Mouse (Mus musculus) embryonic facial prominence, embryonic 14.5 days (tissue): Measurements from ENCODE around the gene Xpo6. TPM values are rescaled to one million over a fixed set of nuclear protein-coding genes. Genes with fewer than 3 reads are reported as not detected.

Experiments used
- ATAC-seq: fragments of 200-750 bp; cut with Nextera tagmentation; 2 replicates; pipeline ENCODE4 v1.8.0; 2017; ENCODE audit warnings: low read depth, moderate number of reproducible peaks, moderate TSS enrichment
- DNase-seq: peaks from one replicate; pipeline ENCODE4 v3.0.0-alpha.2; 2015; ENCODE audit warnings: low spot score
- H3K27ac ChIP-seq: fragments of 300-500 bp; sonication (generic); replicated peaks from 2 replicates; pipeline ENCODE4 v1.5.1; 2014; ENCODE audit warnings: low read depth, mild to moderate bottlenecking, low read length, moderate library complexity
- H3K27me3 ChIP-seq: fragments of 300-500 bp; sonication (generic); replicated peaks from 2 replicates; pipeline ENCODE4 v1.6.1; 2014; ENCODE audit warnings: low read length; ENCODE audit not compliant: control insufficient read depth, insufficient read depth
- H3K36me3 ChIP-seq: fragments of 300-500 bp; sonication (generic); 2 replicates; pipeline ENCODE4 v1.6.1; 2014; ENCODE audit warnings: low read length, mixed read lengths; ENCODE audit not compliant: control insufficient read depth, insufficient read depth
- H3K4me1 ChIP-seq: fragments of 300-500 bp; sonication (generic); 2 replicates; pipeline ENCODE4 v1.6.1; 2014; ENCODE audit warnings: antibody characterized with exemption, low read length; ENCODE audit not compliant: control insufficient read depth, insufficient read depth
- H3K4me2 ChIP-seq: fragments of 300-500 bp; sonication (generic); 2 replicates; pipeline ENCODE4 v1.6.1; 2014; ENCODE audit warnings: low read depth, mild to moderate bottlenecking, low read length, moderate library complexity, mixed read lengths
- H3K4me3 ChIP-seq: fragments of 300-500 bp; sonication (generic); 2 replicates; pipeline ENCODE4 v1.5.1; 2014; ENCODE audit warnings: low read depth, mild to moderate bottlenecking, low read length
- H3K9ac ChIP-seq: fragments of 300-500 bp; sonication (generic); 2 replicates; pipeline ENCODE4 v1.6.1; 2014; ENCODE audit warnings: low read depth, mild to moderate bottlenecking, low read length, moderate library complexity, mixed read lengths
- H3K9me3 ChIP-seq: fragments of 300-500 bp; sonication (generic); 2 replicates; pipeline ENCODE4 v1.6.1; 2016; ENCODE audit warnings: low read length; ENCODE audit not compliant: control insufficient read depth
- WGBS: fragments of 180-500 bp; shearing (Covaris S2); extraction: QIAGEN DNeasy Blood & Tissue Kit; methylation state at CpG from one replicate; pipeline ENCODE4 v1.1.7; 2014; 5-methylcytosine and 5-hydroxymethylcytosine counted together
- polyA plus RNA-seq: library from polyadenylated mRNA; unstranded; fragments of >200 nt; fragmentation: Nextera tagmentation; extraction: Ambion mirVana; gene quantifications from 2 replicates; pipeline ENCODE4 v1.2.1, GENCODE M21; 2014

The Xpo6 gene
- polyA plus RNA-seq, 1 experiment from 2014 or later: 54.3 TPM

DNA sequence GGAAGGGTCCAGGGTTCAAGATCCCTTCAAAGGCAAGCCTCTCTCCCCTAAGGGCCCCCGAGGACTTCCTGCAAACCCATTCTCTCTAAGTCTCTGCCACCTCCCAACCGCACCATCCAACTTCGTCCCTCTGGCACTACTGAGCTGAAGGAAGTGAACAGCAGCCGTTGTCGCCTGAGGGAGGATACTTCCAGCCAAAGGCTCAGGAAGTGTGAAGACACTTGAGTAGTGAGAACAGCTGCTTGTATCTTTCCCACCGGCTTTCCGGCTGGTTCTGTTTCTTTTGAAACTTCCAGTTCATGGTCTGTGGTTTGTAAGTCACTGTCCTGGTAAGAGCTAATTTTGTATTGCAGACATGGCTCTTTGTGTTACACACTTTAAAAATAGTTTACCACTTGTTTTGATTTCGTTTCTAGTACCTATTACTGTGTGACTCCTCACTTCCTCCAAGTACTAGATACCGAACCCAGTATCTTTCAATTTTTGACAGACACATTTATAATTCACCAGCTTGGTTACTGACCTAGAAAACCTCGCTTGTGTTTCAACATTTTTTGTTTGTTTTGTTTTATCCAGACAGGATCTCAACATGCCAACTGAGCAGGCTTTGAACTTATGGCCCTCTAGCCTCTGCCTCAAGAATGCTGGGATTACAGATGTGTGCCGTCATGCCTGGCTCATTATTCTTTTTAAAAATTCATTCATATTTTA lies 35.9 kb upstream of the Xpo6 start:
- H3K27me3 ChIP-seq: no peaks in the 10 kb centered on the region
- H3K36me3 ChIP-seq: no peaks in the 10 kb centered on the region
- DNase-seq (peak; percentile 35), ATAC-seq (no peak)
- no peak overlapping the region for H3K4me2 ChIP-seq
- no peak overlapping the region for H3K9ac ChIP-seq
- WGBS: 56% methylated on average over 11 of the region's 11 CpGs
- no peaks in the 10 kb centered on the region for H3K4me1 ChIP-seq
- H3K4me3 ChIP-seq: no peak overlapping the region
- no peak overlapping the region for H3K27ac ChIP-seq
- no peaks in the 10 kb centered on the region for H3K9me3 ChIP-seq

DNA sequence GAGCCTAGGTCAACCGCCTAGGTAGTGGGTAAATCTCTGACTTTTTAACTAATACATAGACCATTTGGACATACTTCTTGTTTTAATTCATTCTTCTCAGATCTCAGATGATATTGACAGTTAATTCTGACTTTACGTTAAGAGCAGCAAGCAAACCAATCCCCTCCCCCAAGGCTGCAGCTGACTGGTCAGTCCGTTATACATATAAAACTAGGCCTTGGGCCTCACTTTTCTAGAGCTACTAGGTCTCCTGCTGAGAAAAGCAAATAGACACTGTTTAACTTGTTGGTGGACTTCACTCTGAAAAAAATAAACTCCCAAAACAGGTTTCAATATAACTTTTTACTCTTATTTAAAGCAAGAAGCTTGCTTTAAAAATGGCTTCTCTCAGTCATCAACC lies 34.3 kb upstream of the Xpo6 start:
- Histone ChIP-seq H3K4me3 (no peak overlapping the region), H3K4me2 (no peak overlapping the region), H3K27ac (no peak overlapping the region), H3K27me3 (no peaks in the 10 kb centered on the region), H3K9ac (no peak overlapping the region), H3K36me3 (no peaks in the 10 kb centered on the region), H3K4me1 (no peaks in the 10 kb centered on the region), H3K9me3 (no peaks in the 10 kb centered on the region)
- ATAC-seq (no peak), DNase-seq (no peak)
- 79% methylated on average over 3 of the region's 3 CpGs for WGBS

DNA sequence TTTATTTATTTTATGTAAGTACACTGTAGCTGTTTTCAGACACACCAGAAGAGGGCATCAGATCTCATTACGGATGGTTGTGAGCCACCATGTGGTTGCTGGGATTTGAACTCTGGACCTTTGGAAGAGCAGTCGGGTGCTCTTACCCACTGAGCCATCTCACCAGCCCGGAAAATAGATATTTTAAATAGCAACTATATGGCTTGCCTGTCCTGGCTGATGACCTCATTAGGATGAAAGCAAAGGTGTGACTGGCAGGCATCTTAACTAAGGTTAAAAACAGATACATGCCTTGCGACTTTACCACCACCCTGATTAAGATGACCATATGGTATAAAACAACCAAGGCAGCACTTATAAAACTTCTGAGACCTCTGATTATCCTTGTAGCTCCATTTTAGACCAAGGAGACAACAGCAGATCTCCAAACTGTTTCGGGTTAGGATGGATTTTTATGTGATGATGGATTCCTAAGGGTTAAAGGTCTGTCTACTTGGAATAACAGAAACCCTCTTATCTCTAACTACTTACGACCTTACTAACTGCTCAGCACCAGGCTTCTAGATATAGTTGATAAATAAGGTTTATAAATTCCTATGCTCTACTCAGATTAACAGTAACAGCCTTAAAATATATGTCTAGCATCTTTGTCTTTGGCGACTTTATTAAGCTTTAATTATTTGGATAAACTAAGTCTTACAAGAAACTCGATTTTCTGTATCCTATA lies 32.2 kb upstream of the Xpo6 start:
- H3K27me3 ChIP-seq: no peaks in the 10 kb centered on the region
- 77% methylated on average over 7 of the region's 8 CpGs for WGBS
- DNase-seq (no peak), ATAC-seq (no peak)
- no peaks in the 10 kb centered on the region for H3K9me3 ChIP-seq
- no peaks in the 10 kb centered on the region for H3K36me3 ChIP-seq
- no peak overlapping the region for H3K4me2 ChIP-seq
- no peak overlapping the region for H3K27ac ChIP-seq
- no peak overlapping the region for H3K9ac ChIP-seq
- no peaks in the 10 kb centered on the region for H3K4me1 ChIP-seq
- H3K4me3 ChIP-seq: no peak overlapping the region

DNA sequence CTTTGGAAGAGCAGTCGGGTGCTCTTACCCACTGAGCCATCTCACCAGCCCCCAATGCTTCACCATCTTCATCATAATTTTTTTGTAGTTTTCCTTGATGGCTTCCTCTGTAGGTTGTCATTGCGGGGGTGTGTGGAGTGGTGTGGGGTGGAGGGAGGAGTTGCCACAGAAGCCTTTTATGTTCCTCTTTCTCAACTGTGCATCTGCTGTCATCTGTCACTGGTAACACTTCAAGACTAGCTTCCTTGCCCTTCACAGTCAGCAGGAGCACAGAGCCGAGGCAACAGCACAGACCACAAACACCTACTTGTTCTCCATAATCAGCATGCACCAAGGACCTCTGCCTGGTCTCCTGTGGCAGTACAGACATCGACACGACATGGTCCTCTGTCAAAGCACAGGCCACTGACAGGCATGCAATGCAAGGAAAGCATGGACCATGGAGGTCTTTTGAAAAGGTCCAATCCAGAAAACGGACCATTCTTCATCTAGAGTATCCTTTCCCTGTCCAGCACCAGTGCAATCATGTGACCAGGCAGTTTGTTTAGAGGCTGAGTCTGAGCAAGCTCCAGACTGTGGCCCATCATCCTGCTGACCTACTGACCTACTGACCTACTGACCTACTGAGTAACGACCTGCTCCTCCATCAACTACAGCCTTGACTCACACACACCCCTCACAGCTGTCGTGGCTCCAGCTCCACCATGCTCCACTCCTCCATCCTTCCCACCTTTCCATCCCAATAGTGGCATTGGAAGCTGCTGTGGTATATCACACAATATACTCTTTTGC lies 30.3 kb upstream of the Xpo6 start:
- H3K4me2 ChIP-seq: no peak overlapping the region
- no peaks in the 10 kb centered on the region for H3K36me3 ChIP-seq
- H3K9ac ChIP-seq: no peak overlapping the region
- no peaks in the 10 kb centered on the region for H3K4me1 ChIP-seq
- no peak overlapping the region for H3K27ac ChIP-seq
- H3K27me3 ChIP-seq: no peaks in the 10 kb centered on the region
- 66% methylated on average over 8 of the region's 8 CpGs for WGBS
- H3K4me3 ChIP-seq: no peak overlapping the region
- ATAC-seq (no peak), DNase-seq (no peak)
- no peaks in the 10 kb centered on the region for H3K9me3 ChIP-seq

DNA sequence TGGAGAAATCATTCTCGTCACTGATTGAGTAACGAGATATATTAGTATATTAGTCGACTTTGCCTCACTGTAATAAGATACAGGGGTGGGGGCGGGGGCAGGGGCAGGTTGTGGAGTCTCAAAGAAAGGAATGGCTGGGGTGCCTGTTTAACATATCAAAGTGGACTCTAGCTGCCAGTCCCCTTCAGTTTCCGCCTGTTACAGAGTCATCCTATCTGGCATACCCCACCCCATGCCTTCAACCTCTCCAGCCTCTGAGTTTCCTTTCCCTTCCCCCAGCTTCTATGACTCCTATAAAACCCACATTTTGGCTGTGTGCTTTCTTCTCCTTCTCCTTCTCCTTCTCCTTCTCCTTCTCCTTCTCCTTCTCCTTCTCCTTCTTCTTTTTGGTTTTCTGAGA lies 25.8 kb upstream of the Xpo6 start:
- WGBS: 18% methylated on average over 5 of the region's 5 CpGs
- DNase-seq (no peak), ATAC-seq (no peak)

DNA sequence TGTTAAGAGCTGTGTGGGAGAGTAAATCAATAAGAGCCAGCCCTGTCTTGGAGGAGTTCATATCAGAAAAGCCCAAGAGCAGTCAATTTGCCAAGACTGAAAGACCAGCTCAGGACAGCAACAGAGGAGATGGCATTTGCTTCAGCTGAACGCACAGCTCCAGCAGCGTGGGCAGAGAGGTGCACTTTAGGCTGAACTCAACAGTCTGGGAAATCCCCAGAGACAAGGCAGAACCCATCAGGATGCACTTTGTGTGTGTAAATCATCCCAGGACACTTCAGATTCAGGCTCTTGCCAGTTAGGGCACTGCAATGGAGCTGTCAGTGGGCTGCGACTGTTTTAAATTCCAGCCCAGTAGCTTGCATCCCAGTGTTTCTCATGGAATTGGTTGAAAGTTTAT lies 22.5 kb upstream of the Xpo6 start:
- ATAC-seq (no peak), DNase-seq (no peak)
- no peak overlapping the region for H3K9ac ChIP-seq
- H3K27ac ChIP-seq: no peak overlapping the region
- WGBS: 63% methylated on average over 3 of the region's 3 CpGs
- no peaks in the 10 kb centered on the region for H3K4me1 ChIP-seq
- no peak overlapping the region for H3K4me2 ChIP-seq
- H3K4me3 ChIP-seq: no peak overlapping the region
- no peaks in the 10 kb centered on the region for H3K27me3 ChIP-seq
- no peaks in the 10 kb centered on the region; the same call in 1 of the 2 replicates for H3K9me3 ChIP-seq
- no peaks in the 10 kb centered on the region for H3K36me3 ChIP-seq

More for the DNA sequence above, 25.8 kb upstream of the Xpo6 start:
- H3K36me3 ChIP-seq: no peaks in the 10 kb centered on the region
- no peaks in the 10 kb centered on the region for H3K4me1 ChIP-seq
- no peak overlapping the region for H3K9ac ChIP-seq
- no peak overlapping the region for H3K27ac ChIP-seq
- H3K9me3 ChIP-seq: no peaks in the 10 kb centered on the region
- H3K27me3 ChIP-seq: no peaks in the 10 kb centered on the region
- H3K4me2 ChIP-seq: no peak overlapping the region
- no peak overlapping the region for H3K4me3 ChIP-seq

DNA sequence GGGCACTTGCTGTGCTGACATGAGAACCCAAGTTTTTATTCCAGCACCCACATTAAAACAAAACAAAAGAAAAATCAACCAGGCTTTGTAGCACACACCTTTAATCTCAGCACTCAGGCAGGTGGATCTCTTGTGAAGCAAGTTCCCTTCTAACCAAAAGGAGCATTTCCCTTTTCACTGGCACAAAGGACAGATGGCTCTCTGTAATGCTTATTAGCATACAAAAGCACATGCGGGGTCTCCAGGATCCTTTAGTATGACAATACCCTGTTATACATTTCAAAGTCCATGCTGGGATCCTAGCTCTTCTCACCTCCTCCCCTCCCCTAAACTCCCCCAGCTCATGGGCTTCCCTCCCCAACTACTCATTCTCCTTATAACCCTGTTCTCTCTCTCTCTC lies 20.3 kb upstream of the Xpo6 start:
- no peak for DNase-seq
- 14% methylated on average over 1 of the region's 1 CpGs for WGBS

DNA sequence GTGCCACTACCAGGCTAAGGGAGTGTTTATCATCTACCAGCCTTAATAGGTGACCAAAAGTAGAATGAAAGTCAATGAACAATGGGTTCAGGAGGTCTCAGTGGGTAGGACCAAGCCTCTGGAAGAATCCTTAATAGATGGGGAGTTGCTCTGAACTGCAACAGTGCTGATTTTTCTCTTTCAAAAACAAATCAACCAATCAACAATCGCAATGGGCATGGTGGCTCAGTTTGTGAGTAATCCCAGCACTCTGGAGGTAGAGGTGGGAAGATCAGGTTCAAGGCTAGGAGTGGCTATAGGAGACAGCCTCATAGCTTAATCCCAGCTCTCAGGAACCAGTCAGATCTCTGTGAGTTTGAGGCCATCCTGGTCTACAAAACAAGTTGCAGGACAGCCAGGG lies 18.0 kb upstream of the Xpo6 start:
- H3K4me3 ChIP-seq: no peak overlapping the region
- no peak overlapping the region for H3K9ac ChIP-seq
- ATAC-seq (no peak), DNase-seq (no peak)
- no peaks in the 10 kb centered on the region; the same call in 1 of the 2 replicates for H3K9me3 ChIP-seq
- H3K4me2 ChIP-seq: no peak overlapping the region
- H3K36me3 ChIP-seq: no peaks in the 10 kb centered on the region
- 83% methylated on average over 1 of the region's 1 CpGs for WGBS
- no peaks in the 10 kb centered on the region for H3K4me1 ChIP-seq
- no peak overlapping the region for H3K27ac ChIP-seq
- no peaks in the 10 kb centered on the region for H3K27me3 ChIP-seq

More for the DNA sequence above, 20.3 kb upstream of the Xpo6 start:
- Histone ChIP-seq H3K4me3 (no peak overlapping the region), H3K27me3 (no peaks in the 10 kb centered on the region), H3K9me3 (no peaks in the 10 kb centered on the region; the same call in 1 of the 2 replicates), H3K4me1 (no peaks in the 10 kb centered on the region), H3K36me3 (no peaks in the 10 kb centered on the region), H3K9ac (no peak overlapping the region), H3K4me2 (no peak overlapping the region), H3K27ac (no peak overlapping the region)
- no peak for ATAC-seq
